ENCODE assay signal across 19 mouse cellular contexts in the genomic region with DNA sequence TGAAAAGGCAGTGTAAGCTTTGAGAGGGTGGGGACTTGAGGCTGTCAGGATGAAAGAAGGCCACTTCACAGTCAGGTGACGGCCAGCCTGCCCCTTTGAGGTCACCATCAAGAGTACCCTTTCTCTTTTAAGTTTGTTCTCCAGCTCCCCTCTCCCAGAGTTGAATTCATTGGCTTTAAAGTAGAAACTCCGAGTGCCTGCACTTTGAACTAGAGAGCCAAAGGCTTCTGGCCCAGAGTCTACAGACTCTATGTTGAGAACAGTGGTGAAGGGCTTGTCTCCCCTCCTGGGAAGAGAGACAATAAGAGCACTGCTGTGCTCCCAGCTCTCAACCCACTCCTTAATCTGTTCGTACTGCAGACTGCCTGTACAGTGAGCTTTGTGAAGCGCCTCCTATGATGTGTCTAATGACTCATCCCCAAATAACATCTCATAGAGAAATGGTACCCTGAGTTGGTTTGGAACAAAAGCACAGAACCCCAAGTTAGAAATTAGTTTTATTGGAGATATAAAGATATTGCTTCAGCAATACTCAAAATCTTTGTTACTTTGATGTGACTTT. TPM values are rescaled to one million over a fixed set of nuclear protein-coding genes. Genes with fewer than 3 reads are reported as not detected.
A peak's percentile ranks its signal among the peaks of the same experiment; 100 is the strongest.
DNase-seq lines count a peak whose midpoint lies in the region; ATAC-seq lines count a peak whose summit lies in the region.
"Had no signal": no experiment of that assay in that cellular context is flagged by ENCODE, and none has a peak within 500 bp of the region (broad histone marks: within the 10 kb centered on the region; RNA-seq: fewer than 3 reads in every experiment).

No protein-coding gene starts in this region.

- DNase-seq in heart, embryonic 10.5 days (ENCODE audit: low spot score): no peak
- DNase-seq in heart, postnatal 25 days (ENCODE audit: low spot score): no peak
- DNase-seq in midbrain, embryonic 11.5 days (ENCODE audit: low spot score, missing footprints): peak; percentile 76
- DNase-seq in adrenal gland, postnatal 25 days: no peak
- DNase-seq: adrenal gland, adult 8-10 months; cerebellum, adult 18-20 months; cerebellum, adult 9-11 months; cerebellum, postnatal 36 days; gastrocnemius, postnatal 10 days; heart, adult 2 months; heart, postnatal 36 days had no signal

- H3K4me3 ChIP-seq in heart, embryonic 10.5 days: no peak overlapping the region
- no peak overlapping the region for H3K4me3 ChIP-seq in midbrain, embryonic 11.5 days (ENCODE audit: low read depth, low read length)
- H3K4me3 ChIP-seq in midbrain, embryonic 13.5 days (replicated peaks): no peak overlapping the region
- no peak overlapping the region for H3K4me3 ChIP-seq in midbrain, embryonic 16.5 days (ENCODE audit: low read depth, low read length)
- H3K4me3 ChIP-seq: embryonic facial prominence, embryonic 13.5 days; forebrain, embryonic 12.5 days; heart, adult 2 months; heart, embryonic 12.5 days; hindbrain, embryonic 12.5 days had no signal

- H3K4me1 ChIP-seq in heart, embryonic 10.5 days: peaks cover 12% of the 10 kb centered on the region
- H3K4me1 ChIP-seq in midbrain, embryonic 11.5 days (ENCODE audit: control insufficient read depth, insufficient read depth, low read length): peaks cover 6% of the 10 kb centered on the region; the same call in 1 of the 2 replicates
- peaks cover 23% of the 10 kb centered on the region for H3K4me1 ChIP-seq in midbrain, embryonic 13.5 days (replicated peaks)
- H3K4me1 ChIP-seq in midbrain, embryonic 16.5 days (ENCODE audit: control insufficient read depth, insufficient read depth, low read length): peaks cover 13% of the 10 kb centered on the region
- H3K4me1 ChIP-seq: embryonic facial prominence, embryonic 13.5 days; hindbrain, embryonic 12.5 days had no signal

- no peaks in the 10 kb centered on the region for H3K27me3 ChIP-seq in heart, embryonic 10.5 days (ENCODE audit: insufficient read depth, poor library complexity, severe bottlenecking)
- H3K27me3 ChIP-seq in midbrain, embryonic 11.5 days (ENCODE audit: control insufficient read depth, insufficient read depth, low read length): no peaks in the 10 kb centered on the region
- H3K27me3 ChIP-seq in midbrain, embryonic 13.5 days: no peaks in the 10 kb centered on the region
- H3K27me3 ChIP-seq in midbrain, embryonic 16.5 days (ENCODE audit: control insufficient read depth, insufficient read depth, low read depth, low read length): no peaks in the 10 kb centered on the region
- H3K27me3 ChIP-seq: embryonic facial prominence, embryonic 13.5 days; forebrain, embryonic 12.5 days; heart, embryonic 12.5 days; hindbrain, embryonic 12.5 days had no signal

- H3K36me3 ChIP-seq in heart, embryonic 10.5 days: no peaks in the 10 kb centered on the region
- no peaks in the 10 kb centered on the region for H3K36me3 ChIP-seq in midbrain, embryonic 11.5 days (ENCODE audit: control insufficient read depth, insufficient read depth, low read length)
- no peaks in the 10 kb centered on the region for H3K36me3 ChIP-seq in midbrain, embryonic 13.5 days
- H3K36me3 ChIP-seq in midbrain, embryonic 16.5 days (ENCODE audit: control insufficient read depth, insufficient read depth, low read length): no peaks in the 10 kb centered on the region
- H3K36me3 ChIP-seq: embryonic facial prominence, embryonic 13.5 days; forebrain, embryonic 12.5 days; heart, embryonic 12.5 days; hindbrain, embryonic 12.5 days had no signal

- no peaks in the 10 kb centered on the region for H3K9me3 ChIP-seq in heart, embryonic 10.5 days
- H3K9me3 ChIP-seq in midbrain, embryonic 11.5 days (ENCODE audit: control insufficient read depth, low read length): no peaks in the 10 kb centered on the region
- H3K9me3 ChIP-seq in midbrain, embryonic 13.5 days: no peaks in the 10 kb centered on the region
- no peaks in the 10 kb centered on the region for H3K9me3 ChIP-seq in midbrain, embryonic 16.5 days (replicated peaks; ENCODE audit: control insufficient read depth, low read length, poor library complexity, severe bottlenecking)
- H3K9me3 ChIP-seq: embryonic facial prominence, embryonic 13.5 days; forebrain, embryonic 12.5 days; heart, embryonic 12.5 days; hindbrain, embryonic 12.5 days had no signal

- no peak for ATAC-seq in midbrain, embryonic 11.5 days (ENCODE audit: low FRiP score)
- ATAC-seq in midbrain, embryonic 13.5 days: no peak; the same call in 1 of the 2 replicates
- ATAC-seq in midbrain, embryonic 16.5 days: peak; percentile 47; the same call in 1 of the 2 replicates
- ATAC-seq: hindbrain, embryonic 16.5 days; inflammation-experienced regulatory T-cells, adult 6 months had no signal

- H3K27ac ChIP-seq in heart, embryonic 10.5 days: 0 out of 2 replicates have a peak overlapping the region, but pooled peaks have one; percentile 42
- no peak overlapping the region for H3K27ac ChIP-seq in midbrain, embryonic 11.5 days (ENCODE audit: low read depth, low read length)
- no peak overlapping the region for H3K27ac ChIP-seq in midbrain, embryonic 13.5 days
- no peak overlapping the region for H3K27ac ChIP-seq in midbrain, embryonic 16.5 days (ENCODE audit: low read length)
- H3K27ac ChIP-seq: embryonic facial prominence, embryonic 13.5 days; forebrain, embryonic 12.5 days; heart, adult 2 months; hindbrain, embryonic 12.5 days had no signal

- H3K4me2 ChIP-seq in midbrain, embryonic 11.5 days: no peak overlapping the region
- no peak overlapping the region for H3K4me2 ChIP-seq in midbrain, embryonic 13.5 days (replicated peaks)
- H3K4me2 ChIP-seq in midbrain, embryonic 16.5 days (ENCODE audit: low read length): no peak overlapping the region
- H3K4me2 ChIP-seq: embryonic facial prominence, embryonic 13.5 days; forebrain, embryonic 12.5 days; heart, embryonic 12.5 days; hindbrain, embryonic 12.5 days had no signal

- H3K9ac ChIP-seq in midbrain, embryonic 11.5 days (ENCODE audit: low read length): no peak overlapping the region
- H3K9ac ChIP-seq in midbrain, embryonic 13.5 days (replicated peaks): no peak overlapping the region
- no peak overlapping the region for H3K9ac ChIP-seq in midbrain, embryonic 16.5 days (ENCODE audit: low read depth, low read length)
- H3K9ac ChIP-seq: embryonic facial prominence, embryonic 13.5 days; forebrain, embryonic 12.5 days; heart, embryonic 12.5 days; hindbrain, embryonic 12.5 days had no signal

- intact Hi-C loops in heart, postnatal 25 days (cut with DNase I): no loop called here

- WGBS in heart, embryonic 10.5 days: 52% methylated on average over 4 of the region's 4 CpGs
- 48% methylated on average over 4 of the region's 4 CpGs for WGBS in midbrain, embryonic 11.5 days
- WGBS in midbrain, embryonic 13.5 days: 43% methylated on average over 4 of the region's 4 CpGs
- 38% methylated on average over 4 of the region's 4 CpGs for WGBS in midbrain, embryonic 16.5 days

RNA-seq across cellular contexts. Expression of a gene that starts 27.8 kb away (rescaled TPM):
- polyA plus RNA-seq in heart, embryonic 10.5 days (2016; fragmentation: Nextera tagmentation; extraction: Ambion mirVana): 61.3 and 67.0 TPM in 2 replicates
- total RNA-seq in heart, postnatal 25 days (2021): 100 to 1,000 TPM; 168 to 170 TPM
- polyA plus RNA-seq in midbrain, embryonic 11.5 days (2014; fragmentation: Nextera tagmentation; extraction: Ambion mirVana): 65.1 and 66.0 TPM in 2 replicates
- polyA plus RNA-seq in midbrain, embryonic 13.5 days (2015; fragmentation: Nextera tagmentation; extraction: Ambion mirVana): 58.4 and 58.8 TPM in 2 replicates
- polyA plus RNA-seq in midbrain, embryonic 16.5 days (2015; fragmentation: Nextera tagmentation; extraction: Ambion mirVana): 49.1 and 51.7 TPM in 2 replicates
- 96.7 and 145 TPM in 2 replicates for total RNA-seq in adrenal gland, postnatal 25 days (2021)

RNA-seq across cellular contexts. Expression of a gene that starts 46.5 kb away (rescaled TPM):
- polyA plus RNA-seq in heart, embryonic 10.5 days (2016; fragmentation: Nextera tagmentation; extraction: Ambion mirVana): 0.27 and 1.9 TPM in 2 replicates
- not detected for total RNA-seq in heart, postnatal 25 days (2021)
- polyA plus RNA-seq in midbrain, embryonic 11.5 days (2014; fragmentation: Nextera tagmentation; extraction: Ambion mirVana): 0.29 and 0.39 TPM in 2 replicates
- 0.17 TPM in 1 of 2 replicates, not detected in the other for polyA plus RNA-seq in midbrain, embryonic 13.5 days (2015; fragmentation: Nextera tagmentation; extraction: Ambion mirVana)
- polyA plus RNA-seq in midbrain, embryonic 16.5 days (2015; fragmentation: Nextera tagmentation; extraction: Ambion mirVana): 0.19 and 0.34 TPM in 2 replicates
- 7.7 TPM in 1 of 2 replicates, not detected in the other for total RNA-seq in adrenal gland, postnatal 25 days (2021)
- total RNA-seq: heart, adult 2 months had no signal
- polyA plus RNA-seq: hindbrain, embryonic 12.5 days; hindbrain, embryonic 16.5 days; inflammation-experienced regulatory T-cells, adult 6 months had no signal
